Mouse (Mus musculus) lung, adult 2 months (tissue): ENCODE results near the gene Atf7. TPM values are rescaled to one million over a fixed set of nuclear protein-coding genes. Genes with fewer than 3 reads are reported as not detected.
A peak's percentile ranks its signal among the peaks of the same experiment; 100 is the strongest.

Experiments used
- DNase-seq: peaks from one replicate; pipeline ENCODE4 v3.0.0; 2022
- H3K4me1 ChIP-seq: fragments of 200-500 bp; 2 replicates; pipeline ENCODE4 v1.6.1; 2011; ENCODE audit warnings: low read length; ENCODE audit not compliant: control insufficient read depth, insufficient read depth
- H3K4me3 ChIP-seq: fragments of 200-500 bp; replicated peaks from 2 replicates; pipeline ENCODE3; 2011; ENCODE audit warnings: low read depth, mild to moderate bottlenecking, control low read depth, low read length; ENCODE audit errors: extremely low read depth
- CTCF ChIP-seq: fragments of 200-500 bp; IDR thresholded peaks from 2 replicates; pipeline ENCODE4 v1.5.1; 2011; ENCODE audit warnings: mild to moderate bottlenecking, low read length, control low read depth; ENCODE audit not compliant: insufficient read depth
- POLR2A ChIP-seq: fragments of 200-500 bp; IDR thresholded peaks from 2 replicates; pipeline ENCODE4 v1.6.1; 2011; ENCODE audit warnings: low read depth, mild to moderate bottlenecking, control low read depth, low read length, borderline replicate concordance; ENCODE audit errors: extremely low read depth
- WGBS: fragments of 180-500 bp; shearing (Covaris S2); methylation state at CpG from one replicate; pipeline ENCODE4 v1.1.7; 2018; 5-methylcytosine and 5-hydroxymethylcytosine counted together
- polyA plus RNA-seq: library from polyadenylated mRNA; depleted of rRNA; stranded (reverse); fragments of >200 nt; gene quantifications from 2 replicates; pipeline ENCODE4 v1.2.3, GENCODE M21; 2012

Gene Atf7
- polyA plus RNA-seq, 1 experiment = 119 TPM

GRCm38 (mm10) chr15:102592674-102593073, 32.6 kb downstream of the Atf7 start:
- no peak for DNase-seq
- no peak for TF ChIP-seq POLR2A
- TF ChIP-seq CTCF = peak; percentile 33; the same call in 1 of the 2 replicates
- H3K4me3 ChIP-seq = no peak overlapping the region
- H3K4me1 ChIP-seq = peaks cover 2% of the 10 kb centered on the region; the same call in 1 of the 2 replicates
- 17% methylated on average over 1 of the region's 1 CpGs for WGBS

DNA sequence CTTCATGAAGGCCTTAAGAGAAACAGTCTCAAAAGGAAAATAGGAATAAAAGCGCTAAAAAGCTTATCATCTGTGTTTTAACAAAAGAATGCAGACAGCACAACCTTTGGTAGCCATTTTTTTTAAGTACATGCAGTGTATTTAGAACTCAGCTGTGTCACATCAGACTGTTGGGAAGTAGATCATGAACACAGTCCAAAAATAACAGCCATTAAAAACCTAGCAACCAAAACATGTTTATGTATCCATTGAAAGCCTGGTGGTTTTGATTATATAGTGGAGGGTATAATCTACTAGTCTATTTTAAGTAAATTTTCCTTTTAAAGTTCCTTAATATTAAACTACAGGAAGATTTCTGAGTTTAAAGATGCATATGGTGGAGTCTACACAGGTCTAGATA, 34.7 kb downstream of the Atf7 start:
- TF ChIP-seq POLR2A (no peak), CTCF (no peak)
- H3K4me3 ChIP-seq = no peak overlapping the region
- no peak for DNase-seq
- 64% methylated on average over 1 of the region's 1 CpGs for WGBS
- H3K4me1 ChIP-seq = no peaks in the 10 kb centered on the region; the same call in 1 of the 2 replicates

- 94% methylated on average over 8 of the region's 8 CpGs for WGBS
- Histone ChIP-seq H3K4me3 (no peak overlapping the region), H3K4me1 (no peaks in the 10 kb centered on the region; the same call in 1 of the 2 replicates)
- TF ChIP-seq POLR2A = no peak
- TF ChIP-seq CTCF = no peak
- DNase-seq = no peak
Observed at GRCm38 (mm10) chr15:102589826-102590225, 35.4 kb downstream of the Atf7 start.

- no peak for DNase-seq
- H3K4me3 ChIP-seq = no peak overlapping the region
- 73% methylated on average over 5 of the region's 5 CpGs for WGBS
- no peaks in the 10 kb centered on the region; the same call in 1 of the 2 replicates for H3K4me1 ChIP-seq
- TF ChIP-seq CTCF (no peak), POLR2A (no peak)
Observed at GRCm38 (mm10) chr15:102585501-102585900, 39.8 kb downstream of the Atf7 start.

DNA sequence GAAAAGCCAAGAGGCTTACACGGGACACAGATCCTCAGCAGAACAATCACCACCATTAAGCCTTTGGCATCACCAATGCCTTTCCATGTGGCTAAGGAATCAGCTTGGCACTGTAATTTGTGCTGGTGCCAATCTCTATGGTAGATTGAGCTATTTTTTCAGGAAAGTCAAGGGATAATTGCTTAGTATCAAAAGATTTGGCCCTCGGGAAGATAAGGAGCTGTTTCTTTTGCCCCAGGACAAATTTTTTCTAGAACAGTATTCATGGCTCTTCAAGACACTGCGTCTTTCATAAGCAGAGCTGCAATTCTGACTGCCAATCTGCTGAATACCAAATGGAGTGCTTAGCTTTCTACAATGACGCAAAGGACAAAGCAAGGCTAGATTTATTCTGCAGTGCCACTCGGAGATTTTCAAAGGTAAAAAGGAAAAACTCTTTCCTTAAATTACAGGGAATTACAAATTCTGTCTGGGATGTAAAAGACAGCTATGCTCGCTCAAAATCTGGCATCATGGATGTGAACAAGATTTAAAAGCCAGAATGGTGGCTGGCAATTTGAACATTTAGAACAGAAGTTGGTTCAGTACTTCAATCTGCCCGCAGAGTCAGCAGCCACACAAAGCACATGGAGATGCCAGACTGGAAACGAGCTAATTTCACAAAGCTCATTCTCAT, 41.4 kb downstream of the Atf7 start:
- TF ChIP-seq POLR2A (no peak), CTCF (no peak)
- no peaks in the 10 kb centered on the region; the same call in 1 of the 2 replicates for H3K4me1 ChIP-seq
- no peak overlapping the region for H3K4me3 ChIP-seq
- 72% methylated on average over 8 of the region's 8 CpGs for WGBS
- no peak for DNase-seq

GRCm38 (mm10) chr15:102581205-102581604, 44.1 kb downstream of the Atf7 start:
- no peak for TF ChIP-seq POLR2A
- no peak for TF ChIP-seq CTCF

DNA sequence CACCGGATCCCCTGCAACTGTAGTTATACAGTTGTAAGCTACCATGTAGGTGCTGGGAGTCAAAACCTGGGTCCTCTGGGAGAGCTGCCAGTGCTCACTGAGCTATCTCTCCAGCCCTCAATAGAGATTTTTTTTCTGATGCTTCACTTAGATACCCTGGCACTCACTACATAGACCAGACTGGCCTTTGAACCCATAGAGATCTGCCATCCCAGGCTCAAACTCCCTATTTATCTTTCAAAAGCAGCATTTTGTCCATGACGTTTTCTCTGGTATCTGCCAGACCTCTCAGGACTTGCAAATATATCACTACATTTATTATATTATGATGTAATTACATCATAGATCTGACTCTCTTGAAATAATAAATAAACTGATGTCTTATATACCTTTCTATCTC, 46.9 kb downstream of the Atf7 start:
- no peak for TF ChIP-seq POLR2A
- TF ChIP-seq CTCF = no peak
- 86% methylated on average over 2 of the region's 2 CpGs for WGBS
- Histone ChIP-seq H3K4me1 (no peaks in the 10 kb centered on the region), H3K4me3 (no peak overlapping the region)
- no peak for DNase-seq

More at GRCm38 (mm10) chr15:102581205-102581604, 44.1 kb downstream of the Atf7 start:
- WGBS = 79% methylated on average over 1 of the region's 1 CpGs
- DNase-seq = no peak
- H3K4me3 ChIP-seq = no peak overlapping the region
- H3K4me1 ChIP-seq = no peaks in the 10 kb centered on the region

DNA sequence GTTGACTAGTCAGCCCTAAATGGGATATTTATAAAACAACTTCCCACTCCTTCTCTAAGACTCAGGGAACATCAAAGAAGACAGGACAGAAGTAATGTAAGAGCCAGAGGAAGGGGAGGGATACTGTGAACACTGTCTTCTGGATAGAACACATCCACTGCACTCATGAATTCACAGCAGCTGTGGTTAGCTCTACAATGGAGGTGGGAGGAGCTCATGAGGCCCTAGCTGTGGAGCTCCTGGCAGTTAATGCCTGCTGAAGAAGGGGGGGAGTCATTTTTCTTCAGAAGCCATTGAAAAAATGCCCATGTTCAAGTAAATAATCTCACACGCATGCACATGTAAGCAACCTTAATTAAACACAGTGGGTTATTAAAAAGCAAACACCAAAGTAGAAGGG, 48.3 kb downstream of the Atf7 start:
- DNase-seq = no peak
- WGBS = 53% methylated on average over 1 of the region's 1 CpGs
- Histone ChIP-seq H3K4me3 (no peak overlapping the region), H3K4me1 (no peaks in the 10 kb centered on the region)
- TF ChIP-seq POLR2A (no peak), CTCF (no peak)

DNA sequence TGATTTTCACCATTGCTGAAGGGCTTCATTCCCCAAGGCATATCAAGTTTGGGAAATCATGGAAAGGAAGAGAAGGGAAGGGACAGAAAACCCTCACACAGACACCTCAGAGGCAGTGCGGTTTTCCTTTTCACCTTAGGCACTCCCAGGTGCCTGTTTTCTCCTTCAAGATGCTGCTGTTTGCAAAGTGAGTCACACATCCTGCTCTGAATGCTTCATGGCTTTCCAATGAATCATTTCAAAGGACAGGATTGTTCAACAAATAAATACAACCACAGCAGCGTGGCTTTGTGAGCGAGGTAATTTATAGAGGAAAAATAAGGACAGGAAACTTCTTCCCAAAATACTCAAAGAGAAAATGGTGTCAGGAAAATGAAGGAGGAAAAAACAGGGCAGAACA, 53.2 kb downstream of the Atf7 start:
- Histone ChIP-seq H3K4me3 (no peak overlapping the region), H3K4me1 (no peaks in the 10 kb centered on the region)
- no peak for DNase-seq
- 36% methylated on average over 3 of the region's 3 CpGs for WGBS
- TF ChIP-seq POLR2A = no peak
- no peak for TF ChIP-seq CTCF

- whole genome bisulfite sequencing = 72% methylated on average over 2 of the region's 2 CpGs
- no peak overlapping the region for H3K4me3 ChIP-seq
- no peak for TF ChIP-seq POLR2A
- no peak for TF ChIP-seq CTCF
- DNase-seq = no peak
- H3K4me1 ChIP-seq = no peaks in the 10 kb centered on the region
Observed at GRCm38 (mm10) chr15:102567849-102568248, 57.4 kb downstream of the Atf7 start.
